Mouse (Mus musculus): ENCODE measurements around the gene Ormdl3. TPM values are rescaled to one million over a fixed set of nuclear protein-coding genes. Genes with fewer than 3 reads are reported as not detected.
"Not testable (repeated sequence)": the region's sequence is repeated elsewhere in the genome, so short reads cannot be mapped to it uniquely, and the experiment has no call there.

The Ormdl3 gene
- polyA plus RNA-seq, 1 experiment from 2014 or later, result 24.7 TPM

- H3K27ac ChIP-seq (ENCODE audit: low read depth, low read length), result no peak overlapping the region
- no peak overlapping the region for H3K9ac ChIP-seq (ENCODE audit: low read length)
- H3K4me2 ChIP-seq (ENCODE audit: low read length), result no peak overlapping the region
- H3K4me1 ChIP-seq (ENCODE audit: control insufficient read depth, insufficient read depth, low read length), result no peaks in the 10 kb centered on the region
- H3K27me3 ChIP-seq (replicated peaks; ENCODE audit: control insufficient read depth, insufficient read depth, low read length), result no peaks in the 10 kb centered on the region
- H3K36me3 ChIP-seq (ENCODE audit: control insufficient read depth, insufficient read depth, low read length), result no peaks in the 10 kb centered on the region
- DNase-seq (ENCODE audit: low spot score) (peak; percentile 87), ATAC-seq (no peak)
- H3K9me3 ChIP-seq (replicated peaks; ENCODE audit: control insufficient read depth, low read length), result no peaks in the 10 kb centered on the region
- no peak overlapping the region for H3K4me3 ChIP-seq (ENCODE audit: low read depth, low read length)
- 9% methylated on average over 3 of the region's 3 CpGs for WGBS
Measured at GRCm38 (mm10) chr11:98606763-98607162, 19.6 kb upstream of the Ormdl3 start.

GRCm38 (mm10) chr11:98604911-98605310 lies 17.7 kb upstream of the Ormdl3 start:
- H3K36me3 ChIP-seq (ENCODE audit: control insufficient read depth, insufficient read depth, low read length); H3K27ac ChIP-seq (ENCODE audit: low read depth, low read length); H3K4me1 ChIP-seq (ENCODE audit: control insufficient read depth, insufficient read depth, low read length); H3K9ac ChIP-seq (ENCODE audit: low read length); ATAC-seq; H3K27me3 ChIP-seq (replicated peaks; ENCODE audit: control insufficient read depth, insufficient read depth, low read length); DNase-seq (ENCODE audit: low spot score); H3K4me3 ChIP-seq (ENCODE audit: low read depth, low read length); H3K9me3 ChIP-seq (replicated peaks; ENCODE audit: control insufficient read depth, low read length); H3K4me2 ChIP-seq (ENCODE audit: low read length): not testable (repeated sequence)
- 68% methylated on average over 6 of the region's 6 CpGs for WGBS

GRCm38 (mm10) chr11:98603953-98604352 lies 16.8 kb upstream of the Ormdl3 start:
- Histone ChIP-seq H3K27me3 (replicated peaks; ENCODE audit: control insufficient read depth, insufficient read depth, low read length) (no peaks in the 10 kb centered on the region), H3K9ac (ENCODE audit: low read length) (no peak overlapping the region), H3K4me1 (ENCODE audit: control insufficient read depth, insufficient read depth, low read length) (no peaks in the 10 kb centered on the region), H3K4me2 (ENCODE audit: low read length) (no peak overlapping the region), H3K4me3 (ENCODE audit: low read depth, low read length) (no peak overlapping the region), H3K27ac (ENCODE audit: low read depth, low read length) (no peak overlapping the region), H3K36me3 (ENCODE audit: control insufficient read depth, insufficient read depth, low read length) (no peaks in the 10 kb centered on the region), H3K9me3 (replicated peaks; ENCODE audit: control insufficient read depth, low read length) (no peaks in the 10 kb centered on the region)
- DNase-seq (ENCODE audit: low spot score) (no peak), ATAC-seq (no peak)
- 82% methylated on average over 2 of the region's 2 CpGs for WGBS

- Histone ChIP-seq H3K4me2 (ENCODE audit: low read length) (peak overlapping the region; percentile 35), H3K4me3 (ENCODE audit: low read depth, low read length) (peak overlapping the region; percentile 13; the same call in 1 of the 2 replicates), H3K9me3 (replicated peaks; ENCODE audit: control insufficient read depth, low read length) (no peaks in the 10 kb centered on the region), H3K36me3 (ENCODE audit: control insufficient read depth, insufficient read depth, low read length) (no peaks in the 10 kb centered on the region), H3K27me3 (replicated peaks; ENCODE audit: control insufficient read depth, insufficient read depth, low read length) (no peaks in the 10 kb centered on the region), H3K9ac (ENCODE audit: low read length) (no peak overlapping the region), H3K27ac (ENCODE audit: low read depth, low read length) (no peak overlapping the region), H3K4me1 (ENCODE audit: control insufficient read depth, insufficient read depth, low read length) (no peaks in the 10 kb centered on the region)
- ATAC-seq (no peak), DNase-seq (ENCODE audit: low spot score) (no peak)
- WGBS, result under 1% methylated on average over 19 of the region's 20 CpGs
Measured at GRCm38 (mm10) chr11:98602090-98602690, 15.0 kb upstream of the Ormdl3 start.

GRCm38 (mm10) chr11:98599291-98599690 lies 12.1 kb upstream of the Ormdl3 start:
- peak overlapping the region; percentile 24; the same call in 1 of the 2 replicates for H3K4me2 ChIP-seq (ENCODE audit: low read length)
- DNase-seq (ENCODE audit: low spot score), result no peak

GRCm38 (mm10) chr11:98598851-98599290 lies 11.7 kb upstream of the Ormdl3 start:
- WGBS, result 54% methylated on average over 18 of the region's 18 CpGs
- no peak for ATAC-seq

More at GRCm38 (mm10) chr11:98599291-98599690, 12.1 kb upstream of the Ormdl3 start:
- WGBS, result 45% methylated on average over 18 of the region's 18 CpGs
- no peaks in the 10 kb centered on the region for H3K4me1 ChIP-seq (ENCODE audit: control insufficient read depth, insufficient read depth, low read length)
- H3K4me3 ChIP-seq (ENCODE audit: low read depth, low read length), result no peak overlapping the region
- no peak overlapping the region for H3K9ac ChIP-seq (ENCODE audit: low read length)
- H3K27me3 ChIP-seq (replicated peaks; ENCODE audit: control insufficient read depth, insufficient read depth, low read length), result no peaks in the 10 kb centered on the region
- no peaks in the 10 kb centered on the region for H3K9me3 ChIP-seq (replicated peaks; ENCODE audit: control insufficient read depth, low read length)
- H3K36me3 ChIP-seq (ENCODE audit: control insufficient read depth, insufficient read depth, low read length), result no peaks in the 10 kb centered on the region
- no peak for ATAC-seq
- H3K27ac ChIP-seq (ENCODE audit: low read depth, low read length), result no peak overlapping the region

GRCm38 (mm10) chr11:98597991-98598390 lies 10.8 kb upstream of the Ormdl3 start, which contains the start of gene Lrrc3c:
Gene Lrrc3c (plus strand): TSS chr11:98598291.
- H3K4me1 ChIP-seq (ENCODE audit: control insufficient read depth, insufficient read depth, low read length), result no peaks in the 10 kb centered on the region
- no peaks in the 10 kb centered on the region for H3K9me3 ChIP-seq (replicated peaks; ENCODE audit: control insufficient read depth, low read length)
- H3K27ac ChIP-seq (ENCODE audit: low read depth, low read length), result no peak within 1 kb of the TSS
- no peaks in the 10 kb centered on the region for H3K27me3 ChIP-seq (replicated peaks; ENCODE audit: control insufficient read depth, insufficient read depth, low read length)
- ATAC-seq (no peak), DNase-seq (ENCODE audit: low spot score) (no peak)
- H3K36me3 ChIP-seq (ENCODE audit: control insufficient read depth, insufficient read depth, low read length), result no peaks in the 10 kb centered on the region
- no peak within 1 kb of the TSS for H3K4me3 ChIP-seq (ENCODE audit: low read depth, low read length)
- H3K4me2 ChIP-seq (ENCODE audit: low read length), result peak within 1 kb of the TSS; percentile 24; the same call in 1 of the 2 replicates
- 86% methylated on average over 8 of the region's 8 CpGs for WGBS
- no peak within 1 kb of the TSS for H3K9ac ChIP-seq (ENCODE audit: low read length)

More at GRCm38 (mm10) chr11:98598851-98599290, 11.7 kb upstream of the Ormdl3 start:
- H3K27me3 ChIP-seq (replicated peaks; ENCODE audit: control insufficient read depth, insufficient read depth, low read length), result no peaks in the 10 kb centered on the region
- H3K9me3 ChIP-seq (replicated peaks; ENCODE audit: control insufficient read depth, low read length), result no peaks in the 10 kb centered on the region
- no peaks in the 10 kb centered on the region for H3K36me3 ChIP-seq (ENCODE audit: control insufficient read depth, insufficient read depth, low read length)
- H3K27ac ChIP-seq (ENCODE audit: low read depth, low read length), result no peak overlapping the region
- no peak overlapping the region for H3K4me3 ChIP-seq (ENCODE audit: low read depth, low read length)
- H3K4me2 ChIP-seq (ENCODE audit: low read length), result peak overlapping the region; percentile 24; the same call in 1 of the 2 replicates
- no peak overlapping the region for H3K9ac ChIP-seq (ENCODE audit: low read length)
- DNase-seq (ENCODE audit: low spot score), result peak; percentile 22
- no peaks in the 10 kb centered on the region for H3K4me1 ChIP-seq (ENCODE audit: control insufficient read depth, insufficient read depth, low read length)

- 39% methylated on average over 6 of the region's 6 CpGs for WGBS
- Histone ChIP-seq H3K4me2 (ENCODE audit: low read length) (no peak overlapping the region), H3K27ac (ENCODE audit: low read depth, low read length) (no peak overlapping the region)
Measured at GRCm38 (mm10) chr11:98597363-98597762, 10.2 kb upstream of the Ormdl3 start.

GRCm38 (mm10) chr11:98595955-98596354 lies 8.8 kb upstream of the Ormdl3 start:
- Histone ChIP-seq H3K27ac (ENCODE audit: low read depth, low read length) (no peak overlapping the region), H3K36me3 (ENCODE audit: control insufficient read depth, insufficient read depth, low read length) (no peaks in the 10 kb centered on the region), H3K9me3 (replicated peaks; ENCODE audit: control insufficient read depth, low read length) (no peaks in the 10 kb centered on the region), H3K4me2 (ENCODE audit: low read length) (no peak overlapping the region), H3K27me3 (replicated peaks; ENCODE audit: control insufficient read depth, insufficient read depth, low read length) (no peaks in the 10 kb centered on the region), H3K9ac (ENCODE audit: low read length) (no peak overlapping the region), H3K4me1 (ENCODE audit: control insufficient read depth, insufficient read depth, low read length) (no peaks in the 10 kb centered on the region), H3K4me3 (ENCODE audit: low read depth, low read length) (no peak overlapping the region)
- DNase-seq (ENCODE audit: low spot score), result no peak
- 82% methylated on average over 3 of the region's 3 CpGs for WGBS
- ATAC-seq, result no peak

More at GRCm38 (mm10) chr11:98597363-98597762, 10.2 kb upstream of the Ormdl3 start:
- Histone ChIP-seq H3K9me3 (replicated peaks; ENCODE audit: control insufficient read depth, low read length) (no peaks in the 10 kb centered on the region), H3K4me3 (ENCODE audit: low read depth, low read length) (no peak overlapping the region), H3K27me3 (replicated peaks; ENCODE audit: control insufficient read depth, insufficient read depth, low read length) (no peaks in the 10 kb centered on the region), H3K4me1 (ENCODE audit: control insufficient read depth, insufficient read depth, low read length) (no peaks in the 10 kb centered on the region), H3K36me3 (ENCODE audit: control insufficient read depth, insufficient read depth, low read length) (no peaks in the 10 kb centered on the region), H3K9ac (ENCODE audit: low read length) (no peak overlapping the region)
- ATAC-seq (no peak), DNase-seq (ENCODE audit: low spot score) (peak; percentile 52)

Measured in forebrain, embryonic 14.5 days (tissue).